Mouse (Mus musculus): ENCODE data around the gene Tomm70a. TPM values are rescaled to one million over a fixed set of nuclear protein-coding genes. Genes with fewer than 3 reads are reported as not detected.

Tomm70a gene
- polyA plus RNA-seq, 1 experiment from 2014 or later = 26.6 TPM

- H3K79me2 ChIP-seq (ENCODE audit: inconsistent target) = peaks cover 60% of the 10 kb centered on the region
- H3K36me3 ChIP-seq (ENCODE audit: inconsistent target) = no peaks in the 10 kb centered on the region
- H3K27ac ChIP-seq = peak overlapping the region; percentile 50
- H3K4me3 ChIP-seq (ENCODE audit: inconsistent target) = peak overlapping the region; percentile 83
- 19% methylated on average over 6 of the region's 6 CpGs for WGBS (ENCODE audit: missing documents)
Measured at GRCm38 (mm10) chr16:57122682-57123445, 1.4 kb downstream of the Tomm70a start.

DNA sequence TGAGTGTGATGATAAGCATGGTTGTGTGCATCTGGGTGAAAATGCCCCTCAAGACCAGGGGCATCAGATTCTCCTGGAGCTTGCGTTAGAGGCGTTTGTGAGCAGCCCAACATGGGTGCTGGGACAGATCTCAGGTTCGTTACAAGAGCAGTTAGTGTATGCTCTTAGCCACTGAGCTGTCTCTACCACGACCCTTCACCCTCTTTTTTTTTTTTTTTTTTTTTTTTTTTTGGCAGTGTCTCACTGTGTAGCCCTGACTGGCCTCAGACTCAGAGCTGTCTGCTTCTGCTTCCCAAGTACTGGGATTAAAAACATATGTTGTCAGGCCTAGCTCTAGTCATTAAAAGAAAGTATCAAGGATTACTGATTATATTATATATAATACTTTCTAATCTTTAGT, 4.8 kb downstream of the Tomm70a start:
- H3K27ac ChIP-seq = no peak overlapping the region
- H3K4me3 ChIP-seq (ENCODE audit: inconsistent target) = no peak overlapping the region
- H3K36me3 ChIP-seq (ENCODE audit: inconsistent target) = no peaks in the 10 kb centered on the region
- WGBS (ENCODE audit: missing documents) = 100% methylated on average over 2 of the region's 4 CpGs
- peaks cover 94% of the 10 kb centered on the region for H3K79me2 ChIP-seq (ENCODE audit: inconsistent target)

- Histone ChIP-seq H3K79me2 (ENCODE audit: inconsistent target) (peaks cover 100% of the 10 kb centered on the region), H3K4me3 (ENCODE audit: inconsistent target) (no peak overlapping the region), H3K36me3 (ENCODE audit: inconsistent target) (no peaks in the 10 kb centered on the region), H3K27ac (no peak overlapping the region)
- 88% methylated on average over 2 of the region's 2 CpGs for WGBS (ENCODE audit: missing documents)
Measured at GRCm38 (mm10) chr16:57127825-57128224, 6.3 kb downstream of the Tomm70a start.

- Histone ChIP-seq H3K79me2 (ENCODE audit: inconsistent target) (peaks cover 97% of the 10 kb centered on the region), H3K4me3 (ENCODE audit: inconsistent target) (no peak overlapping the region)
Measured at GRCm38 (mm10) chr16:57130752-57131400, 9.4 kb downstream of the Tomm70a start.

DNA sequence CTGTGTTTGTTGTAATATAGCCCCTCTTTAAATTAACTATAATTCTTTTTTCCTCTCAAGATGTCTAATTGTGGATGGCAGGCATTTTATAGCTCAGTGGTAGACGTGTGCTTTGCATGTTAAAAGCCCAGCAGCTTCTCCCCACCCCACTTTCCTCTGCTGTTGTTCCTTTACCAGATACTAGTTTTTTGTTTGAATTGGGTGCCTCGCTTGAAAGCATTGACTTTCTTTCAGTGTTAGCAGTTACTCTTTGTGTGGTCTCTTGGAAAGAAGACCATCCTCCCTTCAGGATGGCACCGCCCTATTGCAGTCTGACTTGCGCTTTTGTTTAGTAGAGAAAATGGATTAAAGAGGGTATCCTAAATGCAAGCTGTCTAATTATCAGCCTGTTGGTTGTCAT, 10.0 kb downstream of the Tomm70a start:
- no peak overlapping the region for H3K4me3 ChIP-seq (ENCODE audit: inconsistent target)
- peaks cover 10% of the 10 kb centered on the region for H3K36me3 ChIP-seq (ENCODE audit: inconsistent target)
- H3K27ac ChIP-seq = no peak overlapping the region
- 91% methylated on average over 4 of the region's 4 CpGs for WGBS (ENCODE audit: missing documents)
- peaks cover 90% of the 10 kb centered on the region for H3K79me2 ChIP-seq (ENCODE audit: inconsistent target)

More at GRCm38 (mm10) chr16:57130752-57131400, 9.4 kb downstream of the Tomm70a start:
- Histone ChIP-seq H3K27ac (0 out of 2 replicates have a peak overlapping the region, but pooled peaks have one; percentile 13), H3K36me3 (ENCODE audit: inconsistent target) (peaks cover 5% of the 10 kb centered on the region; the same call in 1 of the 2 replicates)
- 51% methylated on average over 3 of the region's 3 CpGs for WGBS (ENCODE audit: missing documents)

- 0% methylated on average over 1 of the region's 1 CpGs for WGBS (ENCODE audit: missing documents)
- no peak overlapping the region for H3K4me3 ChIP-seq (ENCODE audit: inconsistent target)
- peaks cover 83% of the 10 kb centered on the region for H3K79me2 ChIP-seq (ENCODE audit: inconsistent target)
- H3K27ac ChIP-seq = no peak overlapping the region
- H3K36me3 ChIP-seq (ENCODE audit: inconsistent target) = peaks cover 17% of the 10 kb centered on the region
Measured at GRCm38 (mm10) chr16:57132326-57132725, 10.8 kb downstream of the Tomm70a start.

GRCm38 (mm10) chr16:57133611-57134010, 12.1 kb downstream of the Tomm70a start:
- no peak overlapping the region for H3K27ac ChIP-seq
- peaks cover 22% of the 10 kb centered on the region for H3K36me3 ChIP-seq (ENCODE audit: inconsistent target)
- peaks cover 70% of the 10 kb centered on the region for H3K79me2 ChIP-seq (ENCODE audit: inconsistent target)
- 95% methylated on average over 6 of the region's 6 CpGs for WGBS (ENCODE audit: missing documents)
- H3K4me3 ChIP-seq (ENCODE audit: inconsistent target) = no peak overlapping the region

GRCm38 (mm10) chr16:57144741-57145140, 23.2 kb downstream of the Tomm70a start:
- Histone ChIP-seq H3K36me3 (ENCODE audit: inconsistent target) (peaks cover 62% of the 10 kb centered on the region), H3K79me2 (ENCODE audit: inconsistent target) (no peaks in the 10 kb centered on the region), H3K27ac (no peak overlapping the region), H3K4me3 (ENCODE audit: inconsistent target) (no peak overlapping the region)
- WGBS (ENCODE audit: missing documents) = 94% methylated on average over 5 of the region's 5 CpGs

- Histone ChIP-seq H3K36me3 (ENCODE audit: inconsistent target) (peaks cover 74% of the 10 kb centered on the region), H3K79me2 (ENCODE audit: inconsistent target) (no peaks in the 10 kb centered on the region), H3K4me3 (ENCODE audit: inconsistent target) (no peak overlapping the region), H3K27ac (no peak overlapping the region)
- 100% methylated on average over 3 of the region's 4 CpGs for WGBS (ENCODE audit: missing documents)
Measured at GRCm38 (mm10) chr16:57151437-57151836, 29.9 kb downstream of the Tomm70a start.

GRCm38 (mm10) chr16:57155899-57156298, 34.4 kb downstream of the Tomm70a start:
- peaks cover 83% of the 10 kb centered on the region for H3K36me3 ChIP-seq (ENCODE audit: inconsistent target)

DNA sequence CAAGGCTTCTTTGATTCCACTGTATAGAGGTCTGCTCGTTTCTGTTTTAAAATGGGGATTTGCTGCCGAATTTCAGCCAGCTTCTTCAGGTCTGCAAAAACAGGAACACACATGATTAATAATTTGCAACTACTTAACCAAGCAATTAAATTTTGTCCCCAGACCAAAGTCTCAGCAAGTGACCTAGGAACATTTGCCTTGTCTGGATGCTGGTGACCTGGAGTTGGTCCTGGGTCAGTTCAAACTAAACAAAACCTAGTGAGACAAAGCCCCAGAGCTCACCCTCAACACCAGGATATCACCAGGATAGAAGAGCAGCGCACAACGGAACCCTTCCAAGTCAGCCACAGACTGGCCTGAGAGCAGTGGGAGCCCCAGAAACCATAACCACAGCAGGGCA, 35.6 kb downstream of the Tomm70a start:
- H3K27ac ChIP-seq = no peak overlapping the region
- no peaks in the 10 kb centered on the region for H3K79me2 ChIP-seq (ENCODE audit: inconsistent target)
- 83% methylated on average over 4 of the region's 4 CpGs for WGBS (ENCODE audit: missing documents)
- H3K36me3 ChIP-seq (ENCODE audit: inconsistent target) = peaks cover 87% of the 10 kb centered on the region
- no peak overlapping the region for H3K4me3 ChIP-seq (ENCODE audit: inconsistent target)

More at GRCm38 (mm10) chr16:57155899-57156298, 34.4 kb downstream of the Tomm70a start:
- Histone ChIP-seq H3K27ac (no peak overlapping the region), H3K4me3 (ENCODE audit: inconsistent target) (no peak overlapping the region), H3K79me2 (ENCODE audit: inconsistent target) (no peaks in the 10 kb centered on the region)

- Histone ChIP-seq H3K79me2 (ENCODE audit: inconsistent target) (no peaks in the 10 kb centered on the region), H3K27ac (no peak overlapping the region), H3K36me3 (ENCODE audit: inconsistent target) (peaks cover 80% of the 10 kb centered on the region), H3K4me3 (ENCODE audit: inconsistent target) (no peak overlapping the region)
- WGBS (ENCODE audit: missing documents) = 90% methylated on average over 4 of the region's 4 CpGs
Measured at GRCm38 (mm10) chr16:57157728-57158127, 36.2 kb downstream of the Tomm70a start.

DNA sequence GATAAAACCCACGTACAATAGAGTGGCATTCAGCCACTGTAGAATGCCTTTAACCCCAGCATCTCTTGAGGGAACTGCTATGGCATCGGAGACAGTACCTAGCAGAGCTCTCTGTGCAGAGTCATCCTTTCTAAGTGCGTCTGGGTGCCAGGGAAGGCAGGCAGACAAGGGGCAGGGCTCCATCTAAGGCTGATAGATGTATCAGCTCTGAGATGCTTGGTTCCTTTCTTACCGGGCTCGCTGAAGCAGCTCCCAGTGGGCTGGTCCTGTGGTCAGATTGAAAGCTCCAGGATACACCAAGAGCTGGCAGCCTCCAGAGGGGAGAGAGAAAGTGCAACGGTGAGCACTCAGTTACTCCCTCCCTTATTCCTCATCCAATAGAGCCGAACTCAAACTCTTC, 38.3 kb downstream of the Tomm70a start:
- 90% methylated on average over 7 of the region's 7 CpGs for WGBS (ENCODE audit: missing documents)
- Histone ChIP-seq H3K36me3 (ENCODE audit: inconsistent target) (peaks cover 63% of the 10 kb centered on the region), H3K4me3 (ENCODE audit: inconsistent target) (no peak overlapping the region), H3K27ac (no peak overlapping the region), H3K79me2 (ENCODE audit: inconsistent target) (no peaks in the 10 kb centered on the region; the same call in 1 of the 2 replicates)

GRCm38 (mm10) chr16:57162841-57163240, 41.3 kb downstream of the Tomm70a start:
- peaks cover 12% of the 10 kb centered on the region; the same call in 1 of the 2 replicates for H3K79me2 ChIP-seq (ENCODE audit: inconsistent target)
- WGBS (ENCODE audit: missing documents) = 83% methylated on average over 5 of the region's 5 CpGs
- no peak overlapping the region for H3K27ac ChIP-seq
- peaks cover 34% of the 10 kb centered on the region; the same call in 1 of the 2 replicates for H3K36me3 ChIP-seq (ENCODE audit: inconsistent target)
- H3K4me3 ChIP-seq (ENCODE audit: inconsistent target) = no peak overlapping the region

DNA sequence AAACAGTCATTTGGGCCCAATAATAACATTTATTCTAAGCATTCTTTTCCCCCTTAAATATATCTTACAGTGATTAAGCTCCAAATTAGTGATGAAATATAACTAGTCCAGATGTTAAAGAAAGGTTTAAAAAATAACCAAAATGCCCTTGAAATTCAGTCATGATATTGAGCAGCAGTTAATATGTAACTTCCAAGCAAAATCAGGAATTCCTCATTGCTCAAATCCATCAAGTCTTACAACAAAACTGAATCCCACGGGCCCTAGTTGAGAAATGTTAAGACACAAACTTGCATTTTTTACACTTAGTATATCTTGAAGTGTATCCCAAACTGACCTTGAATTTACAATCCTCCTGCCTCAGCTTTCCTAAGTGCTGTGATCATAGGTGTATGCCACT, 42.2 kb downstream of the Tomm70a start:
- H3K36me3 ChIP-seq (ENCODE audit: inconsistent target) = peaks cover 33% of the 10 kb centered on the region; the same call in 1 of the 2 replicates
- peaks cover 12% of the 10 kb centered on the region; the same call in 1 of the 2 replicates for H3K79me2 ChIP-seq (ENCODE audit: inconsistent target)
- H3K27ac ChIP-seq = no peak overlapping the region
- 82% methylated on average over 1 of the region's 1 CpGs for WGBS (ENCODE audit: missing documents)
- no peak overlapping the region for H3K4me3 ChIP-seq (ENCODE audit: inconsistent target)

Data from macrophage (primary cell).